Mouse (Mus musculus) T-helper 1 cell (primary cell): ENCODE measurements around the gene Apol7b.

Experiments
- in situ Hi-C: fragments of 300-600 bp; cut with MboI, MseI; formaldehyde crosslinking; loops from one replicate; pipeline ENCODE4 v1.15.1; 2025; ENCODE audit warnings: high pct_unique_total_duplicates

Apol7b gene

DNA sequence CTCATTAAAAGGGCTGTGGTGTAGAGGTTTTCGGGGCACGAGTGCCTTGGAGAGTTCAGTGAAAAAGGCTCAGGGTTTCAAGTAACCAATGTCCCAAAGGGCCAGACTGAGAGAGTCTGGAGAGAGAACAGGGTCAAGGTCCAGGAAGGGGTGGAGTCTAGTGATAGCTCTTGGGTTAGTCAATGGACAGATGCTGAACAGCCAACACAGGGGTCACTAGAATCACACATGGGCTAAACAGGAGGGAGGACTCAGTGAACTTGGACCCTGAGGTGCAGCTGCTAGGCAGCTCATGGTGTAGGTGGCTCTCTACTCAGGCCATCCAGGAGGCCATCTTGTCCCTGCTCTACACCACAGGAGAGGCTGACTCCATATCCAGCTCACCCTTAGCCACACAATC is 59.8 kb downstream of the Apol7b start:
- in situ Hi-C loops = no loop called here

DNA sequence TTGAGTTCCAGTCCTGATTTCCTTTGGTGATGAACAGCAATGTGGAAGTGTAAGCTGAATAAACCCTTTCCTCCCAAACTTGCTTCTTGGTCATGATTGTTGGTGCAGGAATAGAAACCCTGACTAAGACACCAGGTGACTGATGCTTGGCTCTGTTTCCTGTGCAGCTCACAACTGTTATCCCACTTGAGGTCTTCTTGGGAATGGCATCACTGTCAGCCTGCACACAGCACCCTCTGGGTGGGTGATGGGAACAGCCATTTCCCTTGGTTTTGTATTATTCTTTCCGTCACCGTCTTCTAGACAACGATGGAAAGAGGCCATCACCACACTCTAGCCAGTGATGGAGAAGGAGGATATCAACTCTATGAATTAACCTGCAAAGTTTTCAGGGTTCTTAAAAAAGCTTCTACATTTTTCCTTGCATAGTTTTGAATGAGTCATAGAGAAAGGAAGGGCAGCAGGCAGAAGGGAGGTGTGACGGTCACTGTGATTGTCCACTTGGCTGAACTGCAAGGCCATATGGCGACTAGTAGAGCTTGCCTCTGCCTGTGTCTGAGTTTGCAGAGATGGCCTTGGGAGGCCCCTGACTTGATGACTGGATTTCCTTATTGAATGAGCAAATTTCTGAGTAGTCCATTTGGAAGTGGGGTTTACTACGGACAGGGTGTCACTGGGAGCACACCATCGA is 62.8 kb downstream of the Apol7b start:
- in situ Hi-C loops = no loop called here

GRCm38 (mm10) chr15:77382880-77383279 is 64.4 kb downstream of the Apol7b start:
- in situ Hi-C loops = no loop called here

GRCm38 (mm10) chr15:77382271-77382850 is 64.9 kb downstream of the Apol7b start:
- in situ Hi-C loops = no loop called here

DNA sequence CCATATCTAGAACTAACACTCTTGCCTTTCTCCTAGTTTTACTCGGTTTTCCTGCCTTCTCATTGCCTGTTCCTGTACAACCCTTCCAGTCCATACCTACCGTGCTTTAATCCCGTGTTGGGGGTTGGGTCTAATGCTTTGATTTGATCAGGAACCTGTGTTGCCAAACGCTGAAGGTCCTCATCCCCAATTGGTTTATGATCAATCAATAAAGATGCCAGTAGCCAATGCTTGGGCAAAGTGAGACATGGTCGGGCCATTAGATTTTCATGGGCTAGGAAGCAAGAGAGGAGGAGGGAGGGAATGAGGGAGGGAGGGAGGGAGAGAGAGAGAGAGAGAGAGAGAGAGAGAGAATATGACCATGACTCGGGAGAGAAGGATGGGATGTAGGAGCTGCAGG is 65.8 kb downstream of the Apol7b start:
- in situ Hi-C loops = no loop called here

DNA sequence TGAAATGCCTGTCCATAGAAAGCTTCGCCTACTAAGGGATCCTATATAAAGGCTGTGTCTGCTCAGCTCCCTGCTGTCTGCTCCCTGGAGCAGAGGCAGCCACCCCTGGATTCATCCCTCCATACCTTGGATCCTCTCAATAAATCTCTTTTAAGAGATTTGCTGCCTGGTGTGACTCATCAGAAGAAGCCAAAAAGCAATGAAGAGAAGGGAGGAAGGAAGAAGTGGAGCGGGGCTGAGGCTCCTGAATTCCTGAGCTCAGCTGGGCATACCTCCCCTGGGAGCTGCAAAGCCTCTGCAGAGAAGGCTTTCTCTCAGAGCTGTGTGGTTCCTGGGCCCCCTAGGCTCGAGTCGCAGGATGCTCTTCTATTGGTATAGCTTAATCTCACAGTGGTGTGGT is 67.4 kb downstream of the Apol7b start:
- in situ Hi-C loops = no loop called here

DNA sequence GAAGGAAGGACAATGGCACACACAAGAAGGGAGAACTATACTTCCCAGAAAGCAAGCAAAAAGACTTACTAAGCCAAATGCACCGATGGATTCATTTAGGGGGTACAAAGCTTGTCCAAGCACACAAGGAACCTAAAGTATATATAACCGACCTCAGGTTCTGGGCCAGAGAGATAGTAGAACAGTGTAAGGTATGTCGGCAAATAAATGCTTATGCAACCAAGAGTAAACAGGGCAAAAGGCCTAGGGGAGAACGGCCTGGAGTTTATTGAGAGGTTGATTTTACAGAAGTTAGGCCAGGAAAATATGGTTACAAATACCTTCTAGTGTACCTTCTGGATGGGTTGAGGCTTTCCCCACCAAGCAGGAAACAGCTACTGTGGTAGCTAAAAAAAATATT is 69.9 kb downstream of the Apol7b start:
- in situ Hi-C loops = no loop called here

GRCm38 (mm10) chr15:77376920-77377319 is 70.4 kb downstream of the Apol7b start:
- in situ Hi-C loops = no loop called here
